Mouse (Mus musculus) lung, adult 2 months (tissue): Measurements from ENCODE around the gene Lypd4.

Source experiments
- CTCF ChIP-seq: fragments of 200-500 bp; IDR thresholded peaks from 2 replicates; pipeline ENCODE4 v1.5.1; 2011; ENCODE audit warnings: mild to moderate bottlenecking, low read length, control low read depth; ENCODE audit not compliant: insufficient read depth
- POLR2A ChIP-seq: fragments of 200-500 bp; IDR thresholded peaks from 2 replicates; pipeline ENCODE4 v1.6.1; 2011; ENCODE audit warnings: low read depth, mild to moderate bottlenecking, control low read depth, low read length, borderline replicate concordance; ENCODE audit errors: extremely low read depth

DNA sequence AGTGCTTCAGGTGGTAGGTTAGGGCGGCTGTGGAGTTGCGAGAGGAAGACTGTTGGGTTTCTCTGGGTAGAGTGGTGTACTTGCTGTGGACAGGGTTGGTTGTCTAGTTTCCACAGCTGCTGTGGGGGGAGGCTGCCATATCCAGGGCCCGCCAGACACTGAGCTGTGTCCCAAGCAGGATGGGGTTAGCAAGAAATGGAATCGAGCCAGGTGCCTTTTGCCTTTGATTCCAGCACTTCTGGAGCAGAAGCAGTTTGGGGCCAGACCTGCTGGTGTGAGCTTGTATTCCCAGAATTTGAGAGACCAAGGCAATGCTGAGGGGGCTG, 16.5 kb upstream of the Lypd4 start:
- TF ChIP-seq POLR2A = no peak
- no peak for TF ChIP-seq CTCF
